Mouse (Mus musculus) megakaryocyte, embryonic 14.5 days (primary cell): Measurements from ENCODE around the gene Bnip2.

Experiments used
- FLI1 ChIP-seq: IDR thresholded peaks from 2 replicates; pipeline ENCODE4 v1.6.1; 2012; ENCODE audit warnings: low read length, inconsistent platforms, mixed read lengths
- GATA1 ChIP-seq: IDR thresholded peaks from 3 replicates; pipeline ENCODE4 v1.6.1; 2012; ENCODE audit warnings: mixed read lengths, low read length, inconsistent platforms, borderline replicate concordance

DNA sequence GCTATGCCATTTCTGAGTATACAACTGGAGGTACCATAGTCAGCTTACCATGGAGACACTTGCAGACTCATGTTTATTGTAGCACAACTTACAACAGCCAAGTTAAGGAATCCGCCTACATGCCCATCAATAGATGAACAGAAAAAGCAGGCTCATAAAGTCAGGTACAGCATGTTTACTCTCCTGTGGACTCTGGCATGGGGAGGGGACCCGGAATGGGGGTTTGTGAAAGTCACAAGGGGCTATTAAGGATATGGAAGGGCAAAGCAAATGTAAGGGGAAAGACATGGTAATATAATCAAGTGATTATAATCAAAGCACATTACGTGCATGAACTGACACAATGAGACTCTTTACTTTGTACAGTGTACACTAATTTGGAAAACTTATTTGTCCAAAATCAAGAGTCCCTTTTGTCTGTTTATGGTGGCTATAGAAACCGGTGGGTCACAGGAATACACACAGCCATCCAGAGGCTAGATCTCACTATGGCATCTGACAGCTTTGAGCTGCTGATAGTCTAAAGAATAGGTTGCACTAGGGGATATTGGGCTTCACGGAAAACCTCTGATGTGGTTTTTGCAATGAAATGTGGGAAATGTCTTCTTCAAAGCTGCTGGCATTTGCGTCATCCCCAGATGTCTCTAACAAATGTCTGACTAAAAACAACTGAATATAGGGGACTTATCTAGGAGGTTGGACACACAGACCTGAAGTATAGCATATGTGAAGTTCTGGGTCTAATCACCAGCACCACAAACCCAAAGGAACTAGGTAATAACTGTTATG lies 50.5 kb downstream of the Bnip2 start:
- no peak for TF ChIP-seq FLI1
- TF ChIP-seq GATA1 = no peak
